Mouse (Mus musculus): ENCODE results near the gene Ms4a8a. TPM values are rescaled to one million over a fixed set of nuclear protein-coding genes. Genes with fewer than 3 reads are reported as not detected.
A peak's percentile ranks its signal among the peaks of the same experiment; 100 is the strongest.
"Not testable (repeated sequence)": the region's sequence is repeated elsewhere in the genome, so short reads cannot be mapped to it uniquely, and the experiment has no call there.

Ms4a8a gene
- polyA plus RNA-seq (2015; fragmentation: Nextera tagmentation; extraction: Ambion mirVana), result 2.4 TPM in 1 of 2 replicates, not detected in the other

- 75% methylated on average over 4 of the region's 4 CpGs for WGBS
Measured at GRCm38 (mm10) chr19:11080934-11081333, at the start of gene Ms4a8a. Gene Ms4a8a, minus strand, starts transcription at chr19:11081102.

GRCm38 (mm10) chr19:11129702-11130101 is 48.8 kb upstream of the Ms4a8a start:
- H3K36me3 ChIP-seq, result no peaks in the 10 kb centered on the region
- 93% methylated on average over 1 of the region's 1 CpGs for WGBS
- no peak overlapping the region for H3K9ac ChIP-seq
- H3K4me2 ChIP-seq, result no peak overlapping the region
- no peak overlapping the region for H3K4me3 ChIP-seq (replicated peaks)
- ATAC-seq (replicated peaks; ENCODE audit: low FRiP score), result no peak
- no peaks in the 10 kb centered on the region for H3K27me3 ChIP-seq
- H3K4me1 ChIP-seq, result no peaks in the 10 kb centered on the region
- H3K9me3 ChIP-seq (replicated peaks), result 0 out of 2 replicates have a peak, but pooled peaks cover 3% of the 10 kb centered on the region
- no peak overlapping the region for H3K27ac ChIP-seq

More at GRCm38 (mm10) chr19:11080934-11081333, at the start of gene Ms4a8a:
- Histone ChIP-seq H3K4me3 (replicated peaks) (no peak within 1 kb of the TSS), H3K36me3 (no peaks in the 10 kb centered on the region), H3K4me2 (no peak within 1 kb of the TSS), H3K4me1 (no peaks in the 10 kb centered on the region), H3K27me3 (no peaks in the 10 kb centered on the region), H3K27ac (no peak within 1 kb of the TSS), H3K9ac (no peak within 1 kb of the TSS), H3K9me3 (replicated peaks) (no peaks in the 10 kb centered on the region)
- ATAC-seq (replicated peaks; ENCODE audit: low FRiP score), result no peak

GRCm38 (mm10) chr19:11121016-11121420 is 40.1 kb upstream of the Ms4a8a start:
- peak overlapping the region; percentile 41 for H3K4me3 ChIP-seq (replicated peaks)
- WGBS, result under 1% methylated on average over 14 of the region's 38 CpGs
- H3K36me3 ChIP-seq; H3K27ac ChIP-seq; H3K9me3 ChIP-seq (replicated peaks); H3K27me3 ChIP-seq; H3K4me1 ChIP-seq: not testable (repeated sequence)
- H3K9ac ChIP-seq, result 0 out of 2 replicates have a peak overlapping the region, but pooled peaks have one; percentile 23
- H3K4me2 ChIP-seq, result peak overlapping the region; percentile 57
- peak; percentile 99 for ATAC-seq (replicated peaks; ENCODE audit: low FRiP score)

DNA sequence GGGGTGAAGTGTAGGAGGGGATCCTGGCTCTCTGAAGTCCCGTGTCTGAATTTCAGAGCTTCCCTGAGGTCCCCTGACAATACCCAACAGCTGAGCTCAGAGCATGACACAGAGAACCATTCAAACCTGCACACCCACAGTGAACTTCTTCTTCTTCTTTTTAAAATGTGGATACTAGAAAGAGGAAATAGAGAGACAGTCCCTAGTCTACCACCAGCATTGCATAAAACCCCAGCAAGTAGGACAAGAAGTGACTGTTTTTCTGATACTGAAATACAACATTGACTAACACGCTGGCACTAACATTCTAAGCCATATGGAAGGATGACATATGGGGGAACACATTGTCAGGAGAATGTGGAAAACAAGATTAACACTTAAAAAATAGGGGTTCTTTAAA is 38.4 kb upstream of the Ms4a8a start:
- Histone ChIP-seq H3K4me3 (replicated peaks) (no peak overlapping the region), H3K4me2 (no peak overlapping the region), H3K4me1 (no peaks in the 10 kb centered on the region), H3K9ac (no peak overlapping the region), H3K36me3 (no peaks in the 10 kb centered on the region), H3K27me3 (no peaks in the 10 kb centered on the region), H3K27ac (no peak overlapping the region), H3K9me3 (replicated peaks) (no peaks in the 10 kb centered on the region)
- 82% methylated on average over 2 of the region's 2 CpGs for WGBS
- no peak for ATAC-seq (replicated peaks; ENCODE audit: low FRiP score)

DNA sequence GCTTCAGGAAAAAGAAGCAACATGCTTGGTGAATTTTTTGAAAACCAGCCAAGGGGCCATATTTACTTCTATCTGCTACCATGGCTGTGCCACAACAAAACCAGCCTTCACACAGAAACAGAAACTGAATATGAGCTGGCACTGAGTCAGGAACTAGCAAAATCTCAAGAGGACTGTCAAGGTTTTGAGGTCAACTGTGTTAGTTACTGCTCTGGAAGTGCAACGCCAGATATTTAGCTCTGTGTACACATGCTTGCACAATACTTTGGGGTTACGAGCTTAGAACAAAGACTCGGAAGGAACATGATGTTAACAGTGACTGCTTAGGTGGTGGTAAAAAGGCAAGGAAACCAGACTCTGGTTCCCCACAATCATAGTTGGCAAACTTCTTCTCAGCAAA is 26.8 kb upstream of the Ms4a8a start:
- 82% methylated on average over 3 of the region's 3 CpGs for WGBS
- ATAC-seq (replicated peaks; ENCODE audit: low FRiP score), result no peak
- no peak overlapping the region for H3K4me2 ChIP-seq

DNA sequence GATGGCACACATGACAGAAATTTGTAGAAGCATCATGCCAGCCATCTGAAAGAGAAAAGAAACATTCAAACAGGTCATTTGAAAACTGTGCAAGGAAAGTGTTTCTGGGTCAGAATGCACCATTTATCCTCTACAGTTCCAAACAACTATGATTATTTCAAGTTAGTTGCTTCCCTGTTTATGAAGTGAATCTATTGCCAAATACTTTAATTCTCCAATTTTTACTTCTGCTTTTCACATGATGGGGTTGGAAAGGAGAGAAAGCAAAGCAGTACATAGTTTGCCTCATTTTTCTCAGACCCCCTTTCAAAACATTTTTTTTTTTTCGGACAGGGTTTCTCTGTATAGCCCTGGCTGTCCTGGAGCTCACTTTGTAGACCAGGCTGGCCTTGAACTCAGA is 21.0 kb upstream of the Ms4a8a start:
- Histone ChIP-seq H3K4me3 (replicated peaks) (no peak overlapping the region), H3K9ac (no peak overlapping the region), H3K27ac (no peak overlapping the region), H3K9me3 (replicated peaks) (no peaks in the 10 kb centered on the region), H3K36me3 (no peaks in the 10 kb centered on the region), H3K4me2 (no peak overlapping the region), H3K4me1 (no peaks in the 10 kb centered on the region), H3K27me3 (no peaks in the 10 kb centered on the region)
- no peak for ATAC-seq (replicated peaks; ENCODE audit: low FRiP score)
- 72% methylated on average over 1 of the region's 1 CpGs for WGBS

More for the DNA sequence above, 26.8 kb upstream of the Ms4a8a start:
- Histone ChIP-seq H3K4me3 (replicated peaks) (no peak overlapping the region), H3K27me3 (no peaks in the 10 kb centered on the region), H3K4me1 (no peaks in the 10 kb centered on the region), H3K27ac (no peak overlapping the region), H3K9me3 (replicated peaks) (no peaks in the 10 kb centered on the region), H3K36me3 (no peaks in the 10 kb centered on the region), H3K9ac (no peak overlapping the region)

DNA sequence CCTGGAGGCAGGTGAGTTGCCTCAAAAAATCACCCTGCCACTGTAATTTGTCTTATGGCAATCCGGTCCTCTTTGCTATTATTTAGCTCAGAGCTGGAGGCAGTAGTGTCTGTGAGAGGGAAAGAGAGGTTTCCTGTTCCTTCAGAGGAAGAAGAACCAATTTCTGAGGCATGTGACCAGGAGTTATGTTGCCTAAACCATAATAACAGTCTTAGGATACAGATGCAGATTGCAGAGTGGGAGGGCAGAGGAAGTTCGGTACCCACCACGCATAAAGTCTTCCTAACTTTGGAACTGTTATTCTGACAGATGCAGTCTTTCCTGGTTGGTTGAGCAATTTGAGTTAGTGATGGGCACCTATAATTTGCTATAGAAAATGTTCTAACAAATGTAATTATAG is 17.5 kb upstream of the Ms4a8a start:
- WGBS, result 86% methylated on average over 3 of the region's 3 CpGs
- no peak for ATAC-seq (replicated peaks; ENCODE audit: low FRiP score)

GRCm38 (mm10) chr19:11092131-11092530 is 11.2 kb upstream of the Ms4a8a start:
- H3K27ac ChIP-seq; H3K36me3 ChIP-seq; H3K9me3 ChIP-seq (replicated peaks); H3K9ac ChIP-seq; H3K4me1 ChIP-seq: not testable (repeated sequence)
- H3K27me3 ChIP-seq, result peaks cover 18% of the 10 kb centered on the region
- WGBS, result 2% methylated on average over 50 of the region's 50 CpGs
- peak overlapping the region; percentile 60 for H3K4me2 ChIP-seq
- peak overlapping the region; percentile 37 for H3K4me3 ChIP-seq (replicated peaks)
- ATAC-seq (replicated peaks; ENCODE audit: low FRiP score), result peak; percentile 79; the same call in 1 of the 2 replicates

More for the DNA sequence above, 17.5 kb upstream of the Ms4a8a start:
- Histone ChIP-seq H3K27ac (no peak overlapping the region), H3K4me1 (no peaks in the 10 kb centered on the region), H3K4me3 (replicated peaks) (no peak overlapping the region), H3K36me3 (no peaks in the 10 kb centered on the region), H3K9me3 (replicated peaks) (no peaks in the 10 kb centered on the region), H3K4me2 (no peak overlapping the region), H3K9ac (no peak overlapping the region), H3K27me3 (peaks cover 3% of the 10 kb centered on the region; the same call in 1 of the 2 replicates)

DNA sequence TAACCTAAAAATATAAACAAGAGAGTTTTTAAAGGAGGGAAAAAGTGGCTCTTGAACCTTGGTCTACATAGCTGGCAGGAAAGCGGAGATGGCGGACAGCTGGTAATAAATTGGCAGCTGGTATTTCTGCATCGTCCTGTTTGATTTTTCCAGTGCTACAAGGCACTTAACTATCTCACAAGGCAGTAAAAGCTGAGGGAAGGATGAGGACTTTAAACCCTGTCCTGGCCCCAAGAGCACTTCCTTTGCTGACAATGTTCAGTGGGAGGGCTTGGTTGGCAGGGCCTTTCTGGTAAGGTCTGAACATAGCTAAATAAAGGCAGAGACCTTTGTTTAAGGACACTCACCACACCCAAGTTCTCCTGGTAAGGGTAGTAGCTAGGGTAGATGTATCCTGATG is 10.5 kb downstream of the Ms4a8a start:
- Histone ChIP-seq H3K9ac (no peak overlapping the region), H3K9me3 (replicated peaks) (no peaks in the 10 kb centered on the region), H3K4me3 (replicated peaks) (no peak overlapping the region), H3K27ac (no peak overlapping the region), H3K4me1 (no peaks in the 10 kb centered on the region), H3K36me3 (no peaks in the 10 kb centered on the region), H3K27me3 (no peaks in the 10 kb centered on the region), H3K4me2 (no peak overlapping the region)
- no peak for ATAC-seq (replicated peaks; ENCODE audit: low FRiP score)
- 79% methylated on average over 3 of the region's 3 CpGs for WGBS

DNA sequence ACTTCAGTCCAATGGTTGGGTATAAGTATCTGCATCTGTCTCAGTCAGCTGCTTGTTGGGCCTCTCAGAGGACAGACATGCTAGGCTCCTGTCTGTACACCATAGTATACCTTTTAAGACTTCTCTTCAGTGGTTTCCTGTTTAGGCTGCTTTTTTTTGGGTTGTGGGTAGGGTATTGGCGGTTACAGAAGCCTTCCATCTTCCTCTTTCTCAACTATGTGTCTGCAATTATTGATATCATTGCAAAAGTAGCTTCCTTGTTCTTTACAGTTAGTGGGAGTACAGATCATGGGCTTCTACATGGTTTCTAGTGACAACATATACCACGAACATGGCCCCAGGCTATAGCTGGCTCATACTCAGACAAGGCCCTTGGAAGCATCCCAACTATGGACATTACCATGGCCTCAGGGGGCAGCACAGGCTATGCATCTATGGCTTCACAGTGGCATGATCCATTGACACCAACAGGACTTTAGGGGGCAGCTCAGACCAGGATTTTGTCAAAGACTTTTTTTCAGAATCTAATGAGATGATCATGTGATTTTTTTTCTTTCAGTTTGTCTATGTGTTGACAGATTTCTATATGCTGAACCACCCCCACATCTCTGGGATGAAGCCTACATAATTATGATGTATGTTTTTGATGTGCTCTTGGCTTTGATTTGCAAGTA is 15.6 kb downstream of the Ms4a8a start:
- Histone ChIP-seq H3K27me3 (no peaks in the 10 kb centered on the region), H3K36me3 (no peaks in the 10 kb centered on the region), H3K27ac (no peak overlapping the region), H3K9me3 (replicated peaks) (no peaks in the 10 kb centered on the region), H3K4me2 (no peak overlapping the region), H3K4me3 (replicated peaks) (no peak overlapping the region), H3K4me1 (no peaks in the 10 kb centered on the region), H3K9ac (no peak overlapping the region)
- no peak for ATAC-seq (replicated peaks; ENCODE audit: low FRiP score)
- WGBS, result 80% methylated on average over 2 of the region's 2 CpGs

GRCm38 (mm10) chr19:11060900-11061299 is 20.0 kb downstream of the Ms4a8a start:
- Histone ChIP-seq H3K4me3 (replicated peaks) (no peak overlapping the region), H3K9ac (no peak overlapping the region), H3K27me3 (no peaks in the 10 kb centered on the region), H3K4me2 (no peak overlapping the region), H3K36me3 (no peaks in the 10 kb centered on the region), H3K4me1 (no peaks in the 10 kb centered on the region), H3K27ac (no peak overlapping the region), H3K9me3 (replicated peaks) (no peaks in the 10 kb centered on the region)
- 91% methylated on average over 1 of the region's 1 CpGs for WGBS
- no peak for ATAC-seq (replicated peaks; ENCODE audit: low FRiP score)

DNA sequence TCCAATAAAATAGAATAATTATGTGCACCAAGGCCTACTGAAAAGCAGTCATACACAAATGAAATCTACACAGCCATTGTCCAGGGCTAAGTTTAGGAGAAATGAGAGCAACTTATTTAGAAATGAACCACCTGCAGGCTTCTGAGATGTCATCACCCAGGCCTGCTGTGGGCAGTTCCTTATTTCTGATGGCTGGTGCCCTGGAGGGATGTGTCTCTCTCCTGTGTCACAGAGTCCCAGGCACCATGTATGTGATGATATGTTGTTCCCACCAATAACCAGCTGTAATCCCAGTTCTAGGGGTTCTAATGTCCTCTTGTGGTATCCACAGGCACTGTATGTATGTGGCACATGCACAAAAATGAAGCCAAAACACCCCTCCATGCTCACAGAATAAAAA is 20.9 kb downstream of the Ms4a8a start:
- no peak for ATAC-seq (replicated peaks; ENCODE audit: low FRiP score)

GRCm38 (mm10) chr19:11055700-11056099 is 25.2 kb downstream of the Ms4a8a start:
- not testable (repeated sequence) for H3K4me1 ChIP-seq; H3K9ac ChIP-seq; H3K4me2 ChIP-seq; H3K9me3 ChIP-seq (replicated peaks); H3K36me3 ChIP-seq; H3K27ac ChIP-seq; H3K27me3 ChIP-seq; ATAC-seq (replicated peaks; ENCODE audit: low FRiP score); H3K4me3 ChIP-seq (replicated peaks)
- 90% methylated on average over 1 of the region's 1 CpGs for WGBS

More for the DNA sequence above, 20.9 kb downstream of the Ms4a8a start:
- no peak overlapping the region for H3K4me3 ChIP-seq (replicated peaks)
- no peaks in the 10 kb centered on the region for H3K4me1 ChIP-seq
- H3K36me3 ChIP-seq, result no peaks in the 10 kb centered on the region
- no peak overlapping the region for H3K4me2 ChIP-seq
- no peaks in the 10 kb centered on the region for H3K27me3 ChIP-seq
- H3K9ac ChIP-seq, result no peak overlapping the region
- H3K9me3 ChIP-seq (replicated peaks), result no peaks in the 10 kb centered on the region
- no peak overlapping the region for H3K27ac ChIP-seq

Measured in kidney, embryonic 15.5 days (tissue).